Mouse (Mus musculus) mature B cell (primary cell): Measurements from ENCODE around the gene Hck.

Source experiments
- in situ Hi-C: fragments of 300-500 bp; cut with MboI; formaldehyde crosslinking; loops from 2 replicates; pipeline ENCODE4 v1.14.3; 2019

Gene Hck

GRCm38 (mm10) chr2:153151026-153151425 lies 42.8 kb downstream of the Hck start:
- in situ Hi-C loops: no loop called here

GRCm38 (mm10) chr2:153151926-153152665 lies 43.8 kb downstream of the Hck start:
- in situ Hi-C loops: no loop called here

- in situ Hi-C loops: no loop called here
Measured at GRCm38 (mm10) chr2:153153033-153153450, 44.8 kb downstream of the Hck start.

- in situ Hi-C loops: no loop called here
Measured at GRCm38 (mm10) chr2:153157270-153157669, 49.0 kb downstream of the Hck start.

GRCm38 (mm10) chr2:153160133-153160532 lies 51.9 kb downstream of the Hck start:
- in situ Hi-C loops: no loop called here

- in situ Hi-C loops: no loop called here
Measured at GRCm38 (mm10) chr2:153160844-153161683, 52.8 kb downstream of the Hck start, which contains the start of gene Tm9sf4. Gene Tm9sf4, plus strand, starts transcription at chr2:153161303.

GRCm38 (mm10) chr2:153161684-153162080 lies 53.4 kb downstream of the Hck start:
- in situ Hi-C loops: no loop called here

- in situ Hi-C loops: no loop called here
Measured at GRCm38 (mm10) chr2:153167136-153167535, 58.9 kb downstream of the Hck start.

GRCm38 (mm10) chr2:153168134-153168820 lies 60.0 kb downstream of the Hck start:
- in situ Hi-C loops: no loop called here

GRCm38 (mm10) chr2:153170490-153171224 lies 62.4 kb downstream of the Hck start:
- in situ Hi-C loops: no loop called here

GRCm38 (mm10) chr2:153171966-153172365 lies 63.7 kb downstream of the Hck start:
- in situ Hi-C loops: no loop called here

GRCm38 (mm10) chr2:153175995-153176570 lies 67.8 kb downstream of the Hck start:
- in situ Hi-C loops: no loop called here

- in situ Hi-C loops: no loop called here
Measured at GRCm38 (mm10) chr2:153177188-153177587, 68.9 kb downstream of the Hck start.

GRCm38 (mm10) chr2:153179126-153179860 lies 71.0 kb downstream of the Hck start:
- in situ Hi-C loops: no loop called here

GRCm38 (mm10) chr2:153179961-153180360 lies 71.7 kb downstream of the Hck start:
- in situ Hi-C loops: no loop called here

- in situ Hi-C loops: no loop called here
Measured at GRCm38 (mm10) chr2:153186176-153186591, 77.9 kb downstream of the Hck start.

- in situ Hi-C loops: no loop called here
Measured at GRCm38 (mm10) chr2:153187848-153188247, 79.6 kb downstream of the Hck start.

- in situ Hi-C loops: no loop called here
Measured at GRCm38 (mm10) chr2:153191242-153191641, 83.0 kb downstream of the Hck start.

- in situ Hi-C loops: no loop called here
Measured at GRCm38 (mm10) chr2:153194255-153194654, 86.0 kb downstream of the Hck start.

GRCm38 (mm10) chr2:153198485-153198884 lies 90.2 kb downstream of the Hck start:
- in situ Hi-C loops: no loop called here

GRCm38 (mm10) chr2:153199114-153199513 lies 90.8 kb downstream of the Hck start:
- in situ Hi-C loops: no loop called here
